Mouse (Mus musculus) ES-E14 (cell line): ENCODE measurements around the gene Fkbp4. TPM values are rescaled to one million over a fixed set of nuclear protein-coding genes. Genes with fewer than 3 reads are reported as not detected.

Experiments used
- DNase-seq: peaks from one replicate; pipeline ENCODE4 v3.0.0-alpha.2; 2013; ENCODE audit warnings: low read depth, low spot score
- H3K27ac ChIP-seq: 2 replicates; pipeline ENCODE4 v1.5.1; 2012; ENCODE audit warnings: low read depth, mild to moderate bottlenecking, low read length, moderate library complexity, mixed read lengths; ENCODE audit not compliant: poor library complexity, insufficient read depth, severe bottlenecking
- H3K36me3 ChIP-seq: 2 replicates; pipeline ENCODE4 v1.6.1; 2012; ENCODE audit warnings: mild to moderate bottlenecking, low read length, moderate library complexity, mixed read lengths; ENCODE audit not compliant: control insufficient read depth, poor library complexity, insufficient read depth, severe bottlenecking
- H3K4me1 ChIP-seq, 2 experiments: fragments of 150-350 bp in 1 of 2; sonication (generic) in 1 of 2; 2 replicates each; pipeline ENCODE4 v1.6.1; 2012; ENCODE audit warnings: low read length in 2 of 2, mild to moderate bottlenecking in 1 of 2, mixed read lengths in 1 of 2; ENCODE audit not compliant: control insufficient read depth in 2 of 2, insufficient read depth in 2 of 2, poor library complexity in 1 of 2
- H3K4me3 ChIP-seq, 2 experiments: fragments of 150-350 bp in 1 of 2; sonication (generic) in 1 of 2; 2 replicates each; pipeline ENCODE4 v1.5.1; 2012; ENCODE audit warnings: low read length in 2 of 2, low read depth in 1 of 2, mild to moderate bottlenecking in 1 of 2, mixed read lengths in 1 of 2; ENCODE audit not compliant: insufficient read depth in 1 of 2, poor library complexity in 1 of 2, severe bottlenecking in 1 of 2
- H3K9ac ChIP-seq: 2 replicates; pipeline ENCODE4 v1.6.1; 2012; ENCODE audit warnings: low read depth, mild to moderate bottlenecking, low read length, mixed read lengths; ENCODE audit not compliant: poor library complexity, insufficient read depth, severe bottlenecking
- H3K9me3 ChIP-seq: fragments of 150-350 bp; sonication (generic); 2 replicates; pipeline ENCODE4 v1.6.1; 2012; ENCODE audit warnings: low read depth, mild to moderate bottlenecking, low read length; ENCODE audit not compliant: control insufficient read depth, insufficient read depth
- CHD2 ChIP-seq: IDR thresholded peaks from 2 replicates; pipeline ENCODE4 v1.6.1; 2014; ENCODE audit warnings: mild to moderate bottlenecking, low read depth, low read length, inconsistent platforms
- HCFC1 ChIP-seq: IDR thresholded peaks from 2 replicates; pipeline ENCODE4 v1.6.1; 2012; ENCODE audit warnings: low read length, inconsistent platforms, borderline replicate concordance; ENCODE audit not compliant: insufficient read depth
- MAFK ChIP-seq: IDR thresholded peaks from 2 replicates; pipeline ENCODE4 v1.6.1; 2014; ENCODE audit warnings: mild to moderate bottlenecking, low read depth, low read length, inconsistent platforms; ENCODE audit not compliant: insufficient read depth
- ZC3H11A ChIP-seq: IDR thresholded peaks from 2 replicates; pipeline ENCODE4 v1.6.1; 2012; ENCODE audit warnings: low read depth, mild to moderate bottlenecking, inconsistent platforms, low read length, borderline replicate concordance
- ZNF384 ChIP-seq: IDR thresholded peaks from 2 replicates; pipeline ENCODE4 v1.6.1; 2012; ENCODE audit warnings: low read depth, low read length, inconsistent platforms
- in situ Hi-C, 2 experiments: fragments of 600-800 bp; cut with MboI; formaldehyde crosslinking; loops; one replicate each; pipeline ENCODE4 v1.15.1; 2025; ENCODE audit warnings: low sequenced_read_pairs in 2 of 2, inconsistent platforms in 1 of 2; ENCODE audit not compliant: unreplicated experiment in 2 of 2
- total RNA-seq: library from RNA; depleted of rRNA; stranded (reverse); fragments of 300-350 nt; gene quantifications from 2 replicates; pipeline ENCODE4 v1.2.3, GENCODE M21; 2012

Fkbp4 gene
- total RNA-seq, 1 experiment = 396 TPM

DNA sequence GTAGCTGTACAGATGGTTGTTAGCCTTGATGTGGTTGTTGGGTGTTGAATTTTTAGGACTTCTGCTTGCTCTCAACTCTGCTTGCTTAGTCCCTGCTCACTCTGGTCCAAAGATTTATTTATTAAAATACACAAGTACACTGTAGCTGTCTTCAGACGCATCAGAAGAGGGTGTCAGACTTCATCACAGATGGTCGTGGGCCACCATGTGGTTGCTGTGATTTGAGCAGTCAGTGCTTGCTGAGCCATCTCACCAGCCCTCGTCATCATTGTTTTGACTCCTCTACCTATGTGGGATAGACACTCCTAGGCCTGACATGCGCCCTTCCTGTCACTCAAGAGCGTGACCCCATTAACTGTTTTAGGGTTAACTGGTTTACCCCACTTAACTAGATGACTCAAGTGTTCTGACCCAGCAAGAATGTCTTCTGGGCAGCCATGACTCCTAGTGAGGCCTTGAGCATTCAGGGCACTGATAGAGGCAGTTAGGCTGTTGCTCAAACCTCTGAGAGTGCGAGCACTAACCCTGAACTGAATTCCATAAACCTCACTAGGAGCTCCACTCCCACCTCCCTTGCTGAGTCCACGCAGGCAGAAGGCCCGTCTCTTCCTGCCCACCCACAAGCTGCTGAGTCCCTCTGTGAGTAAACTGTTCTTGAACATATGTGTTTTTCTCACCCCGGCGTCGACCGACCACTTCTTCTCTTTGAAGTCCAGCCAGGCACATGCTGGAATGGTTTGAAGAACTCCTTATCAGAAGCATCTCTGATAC, 17.5 kb upstream of the Fkbp4 start:
- H3K4me3 ChIP-seq = no peak overlapping the region
- H3K9ac ChIP-seq = no peak overlapping the region
- no peak for TF ChIP-seq HCFC1
- no peak for TF ChIP-seq MAFK
- no peak for TF ChIP-seq ZC3H11A
- no peak for TF ChIP-seq CHD2
- TF ChIP-seq ZNF384 = no peak
- H3K9me3 ChIP-seq = no peaks in the 10 kb centered on the region
- no peak overlapping the region for H3K27ac ChIP-seq
- in situ Hi-C loops = no loop called here
- H3K36me3 ChIP-seq = no peaks in the 10 kb centered on the region; the same call in 1 of the 2 replicates
- H3K4me1 ChIP-seq = peaks cover 5 to 9% of the 10 kb centered on the region in 2 experiments
- DNase-seq = no peak

DNA sequence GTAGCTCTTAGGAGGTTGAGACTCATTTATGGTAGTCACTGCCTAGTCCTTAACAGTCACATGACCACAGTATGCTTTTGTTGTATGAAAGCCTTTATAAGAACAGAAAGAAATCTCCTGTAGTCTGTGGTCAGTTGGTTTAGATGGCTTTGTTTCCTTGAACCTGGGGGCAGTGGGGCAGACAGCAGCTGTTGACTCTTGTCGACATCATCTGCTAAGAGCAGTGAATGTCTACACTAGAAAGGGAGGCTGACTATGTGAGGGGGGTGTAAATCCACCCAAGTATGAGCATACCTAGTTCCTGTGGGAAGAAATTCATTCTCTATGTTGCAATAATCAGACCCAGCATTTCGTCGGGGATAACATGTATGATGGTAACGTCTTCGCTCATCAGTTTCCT, 8.6 kb upstream of the Fkbp4 start:
- no peaks in the 10 kb centered on the region for H3K9me3 ChIP-seq
- no peak for DNase-seq
- H3K4me3 ChIP-seq = no peak overlapping the region
- H3K9ac ChIP-seq = no peak overlapping the region
- in situ Hi-C loops = no loop called here
- peaks cover 14 to 18% of the 10 kb centered on the region in 2 experiments for H3K4me1 ChIP-seq
- H3K27ac ChIP-seq = no peak overlapping the region
- no peak for TF ChIP-seq ZNF384
- TF ChIP-seq MAFK = no peak
- no peak for TF ChIP-seq CHD2
- TF ChIP-seq ZC3H11A = no peak
- no peak for TF ChIP-seq HCFC1
- no peaks in the 10 kb centered on the region; the same call in 1 of the 2 replicates for H3K36me3 ChIP-seq

DNA sequence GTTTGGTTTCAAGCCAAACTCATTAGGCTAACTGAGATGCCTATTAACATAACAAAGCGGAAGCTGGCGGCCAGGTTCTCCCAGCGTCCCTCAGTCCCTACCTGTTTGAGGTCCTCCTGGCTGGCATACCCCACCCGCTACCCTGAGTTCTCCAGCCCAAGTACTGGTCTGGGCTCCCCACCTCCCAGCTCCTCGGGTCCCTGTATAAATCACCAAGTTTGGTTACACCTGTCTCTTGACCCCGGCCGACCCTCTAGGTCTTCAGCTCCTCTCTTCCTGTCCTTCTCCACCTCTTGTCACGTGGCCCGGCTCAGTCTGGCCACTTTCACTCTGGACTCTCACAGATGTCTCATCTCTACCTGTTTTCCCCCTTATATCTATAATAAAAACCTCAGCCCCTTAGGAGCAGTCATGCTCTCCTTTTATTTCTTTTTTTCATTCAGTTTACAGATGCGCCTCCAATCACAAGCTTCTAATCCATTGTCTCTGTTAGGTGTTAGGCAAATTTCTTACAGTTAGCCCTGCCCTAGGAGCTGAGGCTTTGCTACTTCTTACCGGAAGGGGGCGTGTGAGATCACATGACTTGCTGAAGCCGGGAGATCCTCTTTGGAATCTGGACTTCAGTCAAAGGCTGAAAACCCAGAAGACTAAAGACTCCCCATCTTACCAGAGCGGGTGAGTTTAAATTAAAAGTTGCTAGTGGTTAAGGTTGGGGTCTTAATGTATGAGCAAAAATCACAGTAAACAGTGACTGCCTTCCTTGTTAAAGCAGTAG, 7.5 kb upstream of the Fkbp4 start:
- in situ Hi-C loops = no loop called here
- peaks cover 14 to 21% of the 10 kb centered on the region in 2 experiments for H3K4me1 ChIP-seq
- TF ChIP-seq CHD2 (no peak), HCFC1 (no peak), MAFK (no peak), ZC3H11A (no peak), ZNF384 (no peak)
- H3K27ac ChIP-seq = peak overlapping the region; percentile 95
- peak; percentile 83 for DNase-seq
- peak overlapping the region; percentile 75; the same call in 1 of the 2 replicates for H3K9ac ChIP-seq
- no peaks in the 10 kb centered on the region for H3K9me3 ChIP-seq
- peak overlapping the region; percentile 14 to 28; a peak in 3 of 4 replicates for H3K4me3 ChIP-seq
- H3K36me3 ChIP-seq = no peaks in the 10 kb centered on the region; the same call in 1 of the 2 replicates

DNA sequence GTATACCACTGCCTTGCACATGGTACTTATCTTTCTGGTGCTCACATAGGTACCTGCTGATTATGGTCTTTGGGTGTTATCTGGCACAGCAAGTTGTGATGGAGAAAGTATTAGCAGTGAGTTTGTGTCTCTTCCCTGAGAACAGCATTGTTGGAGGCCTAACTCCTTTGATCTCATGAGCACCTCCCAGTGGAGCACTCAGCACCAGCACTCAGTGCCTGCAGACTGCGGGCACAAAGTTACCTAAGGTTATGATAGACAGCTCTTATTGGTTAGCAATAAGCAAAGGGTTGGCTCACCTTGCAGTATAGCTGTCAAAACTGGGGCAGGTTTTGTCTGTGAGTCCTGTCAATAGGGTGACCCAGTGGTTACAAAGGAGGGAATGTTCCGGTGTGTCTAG, 1.8 kb upstream of the Fkbp4 start:
- no peak overlapping the region for H3K9ac ChIP-seq
- no peak for TF ChIP-seq ZNF384
- no peak for TF ChIP-seq ZC3H11A
- TF ChIP-seq MAFK = no peak
- no peak for TF ChIP-seq HCFC1
- TF ChIP-seq CHD2 = no peak
- no peak for DNase-seq
- in situ Hi-C loops = no loop called here
- H3K27ac ChIP-seq = no peak overlapping the region
- H3K9me3 ChIP-seq = no peaks in the 10 kb centered on the region
- no peak overlapping the region for H3K4me3 ChIP-seq
- peaks cover 12 to 25% of the 10 kb centered on the region in 2 experiments for H3K4me1 ChIP-seq
- H3K36me3 ChIP-seq = peaks cover 14% of the 10 kb centered on the region
